Mouse (Mus musculus) adrenal gland, adult (tissue): ENCODE measurements around the gene BC117090.
"Not testable (repeated sequence)": the region's sequence is repeated elsewhere in the genome, so short reads cannot be mapped to it uniquely, and the experiment has no call there.

ENCODE experiments used
- DNase-seq, 2 experiments: peaks; one replicate each; pipeline ENCODE4 v3.0.0; 2022 to 2023; ENCODE audit warnings: low spot score in 1 of 2; ENCODE audit not compliant: inconsistent age in 2 of 2

The BC117090 gene

GRCm38 (mm10) chr16:36334232-36334631, at the start of gene BC117090:
BC117090 (minus strand) TSS chr16:36334332.
- DNase-seq = no peak

- not testable (repeated sequence) for DNase-seq
These were observed 33.5 kb upstream of the BC117090 start, which contains the start of gene BC100530 for GRCm38 (mm10) chr16:36367648-36368047. BC100530 (minus strand) TSS chr16:36367748.

- DNase-seq = no peak
These were observed 3.0 kb upstream of the BC117090 start for GRCm38 (mm10) chr16:36337171-36337570.

- no peak for DNase-seq
These were observed 14.8 kb downstream of the BC117090 start for GRCm38 (mm10) chr16:36319286-36319685.

GRCm38 (mm10) chr16:36316111-36316510, 18.0 kb downstream of the BC117090 start:
- not testable (repeated sequence) for DNase-seq

- DNase-seq = no peak
These were observed 26.5 kb downstream of the BC117090 start for GRCm38 (mm10) chr16:36307631-36308030.

- no peak for DNase-seq
These were observed 45.0 kb downstream of the BC117090 start for GRCm38 (mm10) chr16:36289140-36289539.

GRCm38 (mm10) chr16:36276796-36277195, 57.3 kb downstream of the BC117090 start, which contains the start of gene Stfa1:
Stfa1 (plus strand) TSS chr16:36276951.
- not testable (repeated sequence) for DNase-seq
